Mouse (Mus musculus): ENCODE data around the gene Pde4d. TPM values are rescaled to one million over a fixed set of nuclear protein-coding genes. Genes with fewer than 3 reads are reported as not detected.

Pde4d gene
- polyA plus RNA-seq, 1 experiment from 2014 or later = 13.5 TPM

DNA sequence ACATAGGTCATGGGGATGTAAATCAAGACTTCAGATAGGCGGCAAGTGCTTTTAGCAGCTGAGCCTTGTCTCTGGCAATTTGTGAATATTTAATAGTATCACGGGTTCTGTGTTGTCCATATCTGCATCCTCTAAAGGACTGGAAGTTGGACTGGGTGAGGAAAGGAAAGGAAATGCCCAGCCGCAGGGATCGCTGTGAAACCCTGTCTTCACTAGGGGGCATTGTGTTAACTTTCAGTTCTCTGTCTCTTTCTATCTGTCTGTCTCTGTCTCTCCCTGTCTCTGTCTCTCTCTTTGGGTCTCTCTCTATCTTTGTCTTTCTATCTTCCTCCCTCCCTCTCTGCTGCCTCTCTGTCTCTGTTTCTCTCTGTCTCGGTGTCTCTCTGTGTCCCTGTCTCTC lies 1172.5 kb downstream of the Pde4d start:
- Histone ChIP-seq H3K4me1 (replicated peaks) (0 out of 2 replicates have a peak, but pooled peaks cover 3% of the 10 kb centered on the region), H3K36me3 (no peaks in the 10 kb centered on the region), H3K9me3 (no peaks in the 10 kb centered on the region), H3K27me3 (ENCODE audit: insufficient read depth, poor library complexity, severe bottlenecking) (no peaks in the 10 kb centered on the region), H3K27ac (no peak overlapping the region), H3K4me3 (no peak overlapping the region)
- no peak for DNase-seq (ENCODE audit: low spot score)
- 73% methylated on average over 5 of the region's 5 CpGs for WGBS

DNA sequence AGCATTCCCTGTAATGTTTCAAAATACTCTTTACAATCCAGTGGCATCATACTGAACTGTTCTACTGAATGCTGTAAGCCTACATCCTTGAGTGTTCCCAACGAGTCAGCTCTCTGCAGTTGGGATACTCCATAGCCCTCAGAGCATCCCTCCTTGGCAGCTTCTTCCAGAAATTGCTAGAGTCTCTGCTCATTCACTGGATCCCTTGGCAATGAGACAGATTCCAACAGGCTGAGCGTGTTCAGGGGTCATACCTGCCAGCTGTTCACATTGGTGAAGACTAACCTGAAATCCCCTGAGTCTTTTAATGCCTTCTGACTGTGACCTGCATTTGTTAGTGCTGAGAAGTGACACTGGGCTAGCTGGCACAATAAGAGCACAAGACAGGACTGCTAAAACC lies 1173.5 kb downstream of the Pde4d start:
- H3K36me3 ChIP-seq = no peaks in the 10 kb centered on the region
- H3K4me1 ChIP-seq (replicated peaks) = 0 out of 2 replicates have a peak, but pooled peaks cover 3% of the 10 kb centered on the region
- H3K27me3 ChIP-seq (ENCODE audit: insufficient read depth, poor library complexity, severe bottlenecking) = no peaks in the 10 kb centered on the region
- no peak for DNase-seq (ENCODE audit: low spot score)
- H3K27ac ChIP-seq = no peak overlapping the region
- WGBS = 81% methylated on average over 2 of the region's 2 CpGs
- no peaks in the 10 kb centered on the region for H3K9me3 ChIP-seq
- H3K4me3 ChIP-seq = no peak overlapping the region

DNA sequence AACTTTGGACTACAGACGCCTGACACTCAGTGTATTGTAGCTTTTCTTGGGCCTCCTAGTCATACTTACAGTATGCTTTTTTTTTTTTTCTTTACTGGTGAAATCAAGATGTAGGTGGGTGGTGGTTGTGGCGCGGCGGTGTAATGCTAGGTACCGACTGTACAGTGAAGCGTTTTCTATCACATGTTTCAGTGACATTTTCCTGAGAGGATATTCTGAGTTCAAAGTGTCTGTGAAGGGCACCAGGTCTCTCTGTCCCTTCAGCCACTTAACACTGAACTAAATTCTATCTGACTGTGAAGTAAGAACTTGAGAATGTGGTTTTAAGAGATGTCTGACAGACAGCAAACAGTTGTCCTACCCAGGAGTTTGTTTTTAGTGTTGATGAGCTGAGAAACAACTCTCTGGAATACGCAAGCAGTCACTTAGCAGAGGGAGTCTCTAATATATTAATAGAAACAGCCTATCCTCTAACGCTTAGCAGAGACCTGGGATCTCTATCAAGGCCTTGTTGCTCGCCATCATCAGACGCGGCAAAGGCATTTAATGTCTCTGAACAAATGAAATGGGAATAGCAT lies 1175.1 kb downstream of the Pde4d start:
- 95% methylated on average over 11 of the region's 11 CpGs for WGBS
- 0 out of 2 replicates have a peak, but pooled peaks cover 3% of the 10 kb centered on the region for H3K4me1 ChIP-seq (replicated peaks)
- H3K36me3 ChIP-seq = no peaks in the 10 kb centered on the region
- no peaks in the 10 kb centered on the region for H3K27me3 ChIP-seq (ENCODE audit: insufficient read depth, poor library complexity, severe bottlenecking)
- H3K9me3 ChIP-seq = no peaks in the 10 kb centered on the region
- no peak overlapping the region for H3K4me3 ChIP-seq
- no peak overlapping the region for H3K27ac ChIP-seq
- DNase-seq (ENCODE audit: low spot score) = no peak

DNA sequence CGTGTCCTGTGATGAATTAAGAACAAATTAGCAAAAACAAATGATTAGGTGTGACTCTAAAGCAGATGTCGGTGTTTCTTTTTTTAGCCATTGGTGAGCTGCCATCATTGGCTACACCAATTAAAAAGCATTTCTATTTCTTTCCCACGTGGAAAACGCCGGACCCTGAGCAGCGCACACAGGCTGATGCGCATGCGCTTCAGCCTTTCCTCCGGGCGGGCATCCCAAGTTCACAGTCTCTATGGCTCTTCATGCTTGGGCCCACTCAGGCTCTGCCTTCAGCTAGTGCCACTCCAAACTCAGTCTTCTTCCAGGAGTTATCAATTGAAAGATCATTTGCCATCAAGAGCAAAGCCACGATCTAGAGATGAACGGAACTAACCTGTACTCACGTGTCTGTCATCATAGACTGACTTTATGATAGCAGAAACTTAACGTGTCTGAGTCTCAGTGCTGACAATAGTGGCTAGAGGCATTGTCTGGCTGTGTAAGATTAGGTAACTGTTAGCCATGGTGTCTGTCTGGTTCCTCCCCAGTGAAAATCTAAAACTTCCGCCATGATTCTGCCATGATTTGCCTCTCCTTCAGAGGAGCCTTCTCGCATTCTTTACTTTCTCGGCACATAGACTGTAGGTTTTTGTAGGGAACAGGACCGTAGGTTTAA lies 1175.8 kb downstream of the Pde4d start:
- Histone ChIP-seq H3K9me3 (no peaks in the 10 kb centered on the region), H3K27me3 (ENCODE audit: insufficient read depth, poor library complexity, severe bottlenecking) (no peaks in the 10 kb centered on the region), H3K36me3 (no peaks in the 10 kb centered on the region), H3K4me3 (no peak overlapping the region), H3K27ac (no peak overlapping the region), H3K4me1 (replicated peaks) (0 out of 2 replicates have a peak, but pooled peaks cover 3% of the 10 kb centered on the region)
- DNase-seq (ENCODE audit: low spot score) = no peak
- WGBS = 92% methylated on average over 18 of the region's 18 CpGs

DNA sequence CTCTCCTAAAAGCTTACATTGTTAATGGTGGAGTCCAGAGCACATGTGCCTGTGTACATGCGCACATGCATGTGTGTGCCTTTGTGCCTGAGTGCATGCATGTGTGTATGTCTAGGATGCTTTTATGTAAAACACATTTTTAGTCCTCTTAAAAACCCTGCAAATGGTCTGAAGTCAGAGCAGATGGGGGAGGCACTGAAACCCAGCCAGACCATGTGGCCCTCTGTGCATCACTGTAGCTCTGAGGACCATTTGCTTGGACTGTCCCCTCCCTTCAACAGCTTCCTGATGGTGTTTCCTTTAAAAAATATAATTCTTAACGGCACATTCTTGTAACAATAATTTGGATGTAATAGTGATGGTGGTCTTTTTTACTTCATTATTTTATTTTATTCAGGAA lies 1177.5 kb downstream of the Pde4d start:
- no peak for DNase-seq (ENCODE audit: low spot score)
- no peaks in the 10 kb centered on the region for H3K9me3 ChIP-seq
- H3K27me3 ChIP-seq (ENCODE audit: insufficient read depth, poor library complexity, severe bottlenecking) = no peaks in the 10 kb centered on the region
- no peaks in the 10 kb centered on the region for H3K36me3 ChIP-seq
- WGBS = 87% methylated on average over 2 of the region's 2 CpGs
- no peak overlapping the region for H3K27ac ChIP-seq
- H3K4me3 ChIP-seq = no peak overlapping the region
- H3K4me1 ChIP-seq (replicated peaks) = peaks cover 11% of the 10 kb centered on the region

DNA sequence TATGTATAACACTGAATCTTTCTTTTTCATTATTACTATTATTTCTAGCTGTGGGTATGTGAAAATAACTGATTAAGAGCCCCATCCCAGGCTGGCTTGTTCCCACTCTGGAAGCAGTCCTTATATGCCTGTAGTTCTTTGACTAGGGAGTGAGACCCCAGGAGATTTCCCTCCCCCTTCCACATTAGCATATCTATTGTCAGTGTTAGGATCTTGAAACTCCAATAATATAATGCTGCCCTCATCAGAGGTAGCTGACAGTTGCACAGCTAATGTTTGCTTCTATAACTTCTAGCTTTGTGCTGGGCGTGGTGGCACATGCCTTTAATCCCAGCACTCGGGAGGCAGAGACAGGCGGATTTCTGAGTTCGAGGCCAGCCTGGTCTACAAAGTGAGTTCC lies 1178.9 kb downstream of the Pde4d start:
- Histone ChIP-seq H3K27ac (no peak overlapping the region), H3K27me3 (ENCODE audit: insufficient read depth, poor library complexity, severe bottlenecking) (no peaks in the 10 kb centered on the region), H3K36me3 (no peaks in the 10 kb centered on the region), H3K4me3 (no peak overlapping the region), H3K4me1 (replicated peaks) (peaks cover 21% of the 10 kb centered on the region), H3K9me3 (no peaks in the 10 kb centered on the region)
- WGBS = 89% methylated on average over 4 of the region's 4 CpGs
- no peak for DNase-seq (ENCODE audit: low spot score)

DNA sequence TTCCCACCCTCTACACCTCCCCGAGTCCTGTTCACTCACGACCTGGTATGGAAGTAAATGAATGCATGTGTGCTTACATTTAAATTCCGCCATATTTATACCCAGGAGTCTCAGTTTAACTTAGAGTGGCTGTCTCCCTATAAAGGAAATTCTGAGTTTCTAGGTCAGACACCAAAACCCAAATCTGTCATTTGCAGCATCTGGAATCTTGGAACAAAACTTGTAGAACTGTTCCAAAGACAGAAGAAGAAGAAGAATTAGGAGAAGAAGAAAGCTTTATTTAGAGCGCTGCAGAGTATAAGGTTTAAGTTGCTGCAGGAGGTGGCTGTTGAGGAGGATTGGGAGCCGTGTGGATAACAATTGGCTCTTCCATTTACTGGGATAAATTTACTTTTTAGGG lies 1179.5 kb downstream of the Pde4d start:
- Histone ChIP-seq H3K36me3 (no peaks in the 10 kb centered on the region), H3K27me3 (ENCODE audit: insufficient read depth, poor library complexity, severe bottlenecking) (0 out of 2 replicates have a peak, but pooled peaks cover 3% of the 10 kb centered on the region), H3K27ac (no peak overlapping the region), H3K9me3 (no peaks in the 10 kb centered on the region), H3K4me3 (no peak overlapping the region), H3K4me1 (replicated peaks) (peaks cover 26% of the 10 kb centered on the region)
- WGBS = 88% methylated on average over 5 of the region's 5 CpGs
- no peak for DNase-seq (ENCODE audit: low spot score)

DNA sequence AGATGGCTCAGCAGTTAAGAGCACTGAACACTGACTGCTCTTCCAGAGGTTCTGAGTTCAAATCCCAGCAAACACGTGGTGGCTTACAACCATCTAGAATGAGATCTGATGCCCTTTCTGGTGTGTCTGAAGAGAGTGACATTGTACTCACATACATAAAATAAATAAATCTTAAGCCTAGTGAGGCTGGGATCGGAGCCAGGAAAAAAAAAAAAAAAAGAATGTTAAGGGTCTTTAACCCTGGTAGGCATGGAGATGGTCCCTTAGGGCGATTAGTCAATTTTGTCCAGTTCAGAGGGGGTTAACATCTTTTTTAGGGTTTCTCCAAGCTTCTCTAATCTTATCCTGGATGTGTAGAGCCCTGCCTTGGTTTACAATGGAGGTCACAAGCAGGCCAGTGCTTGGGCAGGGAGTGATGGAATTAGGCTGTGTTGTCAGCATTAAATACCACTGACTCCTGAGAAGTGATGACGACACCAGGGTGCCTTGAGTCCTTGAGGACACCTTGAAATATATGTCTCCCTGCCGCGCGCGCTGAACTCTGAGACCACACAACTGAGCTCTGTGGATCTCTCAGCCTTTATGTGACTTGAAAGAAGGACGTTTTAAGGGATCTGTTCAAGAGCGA lies 1181.8 kb downstream of the Pde4d start:
- WGBS = 36% methylated on average over 10 of the region's 10 CpGs
- Histone ChIP-seq H3K9me3 (no peaks in the 10 kb centered on the region), H3K36me3 (no peaks in the 10 kb centered on the region), H3K4me3 (no peak overlapping the region), H3K27me3 (ENCODE audit: insufficient read depth, poor library complexity, severe bottlenecking) (0 out of 2 replicates have a peak, but pooled peaks cover 3% of the 10 kb centered on the region), H3K27ac (no peak overlapping the region), H3K4me1 (replicated peaks) (peaks cover 35% of the 10 kb centered on the region)
- no peak for DNase-seq (ENCODE audit: low spot score)

DNA sequence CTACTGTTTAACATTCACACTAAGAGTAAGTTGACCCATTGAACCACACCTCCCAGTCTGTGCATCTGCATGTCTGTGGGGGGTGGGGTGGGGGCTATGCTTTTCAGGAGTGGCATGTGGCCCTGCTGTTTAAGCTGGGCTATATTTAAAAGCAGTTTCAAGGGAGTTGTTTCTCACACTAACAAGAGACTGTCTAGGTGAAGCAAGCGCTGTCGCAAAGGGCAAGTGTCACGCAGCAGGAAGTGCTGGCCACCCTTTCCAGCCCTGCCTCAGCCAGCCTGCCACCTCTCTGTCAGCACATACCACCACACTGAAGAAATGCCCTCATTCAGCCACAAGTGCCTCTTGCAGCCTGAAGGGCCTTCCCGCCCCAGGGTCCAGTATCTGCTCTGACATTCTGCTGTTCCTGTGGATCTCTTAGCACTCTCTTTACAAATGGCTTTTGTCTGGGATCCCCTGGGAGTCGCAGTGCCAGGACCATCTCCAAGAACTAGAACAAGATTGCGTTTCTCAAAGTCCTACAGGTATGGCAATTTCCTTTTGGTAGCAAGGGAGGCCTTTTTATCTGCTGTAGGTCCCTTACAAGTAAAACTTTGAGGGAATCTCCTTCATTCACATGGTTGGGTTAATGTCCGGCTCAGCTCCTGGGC lies 1182.8 kb downstream of the Pde4d start:
- Histone ChIP-seq H3K27me3 (ENCODE audit: insufficient read depth, poor library complexity, severe bottlenecking) (0 out of 2 replicates have a peak, but pooled peaks cover 3% of the 10 kb centered on the region), H3K9me3 (no peaks in the 10 kb centered on the region), H3K4me1 (replicated peaks) (peaks cover 35% of the 10 kb centered on the region), H3K27ac (peak overlapping the region; percentile 77), H3K4me3 (no peak overlapping the region), H3K36me3 (no peaks in the 10 kb centered on the region)
- WGBS = 1% methylated on average over 7 of the region's 7 CpGs
- DNase-seq (ENCODE audit: low spot score) = peak; percentile 50

DNA sequence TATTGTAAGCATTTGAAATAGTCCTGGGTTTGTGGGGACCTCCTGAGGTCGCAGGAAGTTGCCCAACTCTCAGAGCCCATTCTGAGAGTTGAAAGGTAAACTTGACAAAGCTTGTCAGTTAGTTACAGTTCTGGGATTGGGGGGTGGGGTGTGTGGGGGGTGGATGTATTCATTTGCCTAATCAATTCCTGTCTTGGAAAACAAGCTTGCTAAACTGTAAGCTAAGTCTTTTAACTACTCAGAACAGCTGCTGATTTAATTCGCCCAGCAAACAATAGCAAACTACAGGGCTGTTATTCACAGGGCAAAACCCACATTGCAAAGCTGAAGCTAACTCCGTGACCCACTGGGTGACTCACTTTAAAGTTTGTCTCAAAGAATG lies 1183.3 kb downstream of the Pde4d start:
- H3K27ac ChIP-seq = peak overlapping the region; percentile 77; the same call in 1 of the 2 replicates
- H3K36me3 ChIP-seq = no peaks in the 10 kb centered on the region
- WGBS = 3% methylated on average over 3 of the region's 3 CpGs
- H3K4me3 ChIP-seq = no peak overlapping the region
- 0 out of 2 replicates have a peak, but pooled peaks cover 3% of the 10 kb centered on the region for H3K27me3 ChIP-seq (ENCODE audit: insufficient read depth, poor library complexity, severe bottlenecking)
- no peak for DNase-seq (ENCODE audit: low spot score)
- no peaks in the 10 kb centered on the region for H3K9me3 ChIP-seq
- H3K4me1 ChIP-seq (replicated peaks) = peaks cover 35% of the 10 kb centered on the region

DNA sequence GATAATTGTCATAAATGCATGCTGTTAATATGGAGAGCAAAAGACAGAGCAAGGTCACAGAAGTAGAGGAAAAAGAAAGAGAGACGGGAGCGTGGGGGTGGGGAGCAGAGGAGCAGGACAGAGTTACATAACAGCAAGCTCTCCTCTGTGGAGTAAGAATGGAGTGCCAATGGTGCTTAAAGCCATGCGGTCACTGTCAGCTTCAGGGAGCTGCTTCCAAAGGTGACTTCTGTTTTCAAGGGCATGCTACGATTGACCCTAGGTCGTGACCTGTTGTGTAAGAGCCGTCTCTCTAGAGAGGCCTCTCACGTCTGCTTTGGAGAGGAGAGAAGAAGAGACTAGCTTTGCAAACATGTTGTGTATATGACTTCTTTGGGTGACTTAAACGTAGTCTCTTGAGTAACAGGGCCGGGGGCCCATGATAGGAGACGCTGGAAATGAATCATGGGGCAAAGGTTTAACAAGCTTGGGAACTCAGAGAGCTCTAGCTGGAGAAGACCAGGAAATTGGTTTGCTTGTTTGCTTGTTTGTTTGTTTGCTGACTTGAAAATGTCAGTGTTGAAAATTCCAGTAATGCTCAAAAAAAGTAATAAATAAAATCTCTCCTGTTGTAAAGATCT lies 1186.3 kb downstream of the Pde4d start:
- Histone ChIP-seq H3K9me3 (no peaks in the 10 kb centered on the region), H3K27ac (no peak overlapping the region), H3K4me3 (no peak overlapping the region), H3K27me3 (ENCODE audit: insufficient read depth, poor library complexity, severe bottlenecking) (0 out of 2 replicates have a peak, but pooled peaks cover 3% of the 10 kb centered on the region), H3K4me1 (replicated peaks) (peaks cover 38% of the 10 kb centered on the region), H3K36me3 (no peaks in the 10 kb centered on the region)
- WGBS = 57% methylated on average over 10 of the region's 10 CpGs
- no peak for DNase-seq (ENCODE audit: low spot score)

DNA sequence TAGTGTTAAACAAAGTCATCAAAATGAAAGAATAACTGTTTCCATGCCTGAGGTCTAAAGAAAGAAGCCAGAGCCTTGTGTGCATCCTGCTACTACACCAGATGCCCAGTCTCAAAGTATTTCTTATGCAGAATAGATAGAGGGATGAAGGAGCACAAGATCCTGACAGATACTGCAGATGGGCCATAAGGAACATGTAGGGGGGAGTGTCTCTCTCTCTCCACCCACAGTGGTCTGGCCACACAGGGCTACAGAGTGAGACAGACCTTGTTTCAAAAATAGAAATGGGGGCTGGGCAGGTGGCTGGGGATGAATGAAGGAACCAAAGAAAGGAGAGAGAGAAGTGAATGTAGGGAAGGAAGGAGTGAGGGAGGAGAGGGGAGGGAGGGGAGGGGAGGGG lies 1188.5 kb downstream of the Pde4d start:
- no peak for DNase-seq (ENCODE audit: low spot score)
- Histone ChIP-seq H3K27ac (no peak overlapping the region), H3K4me1 (replicated peaks) (peaks cover 21% of the 10 kb centered on the region), H3K36me3 (no peaks in the 10 kb centered on the region), H3K27me3 (ENCODE audit: insufficient read depth, poor library complexity, severe bottlenecking) (0 out of 2 replicates have a peak, but pooled peaks cover 3% of the 10 kb centered on the region), H3K9me3 (no peaks in the 10 kb centered on the region), H3K4me3 (no peak overlapping the region)
